Mouse (Mus musculus): ENCODE results near the gene Sytl2.

DNA sequence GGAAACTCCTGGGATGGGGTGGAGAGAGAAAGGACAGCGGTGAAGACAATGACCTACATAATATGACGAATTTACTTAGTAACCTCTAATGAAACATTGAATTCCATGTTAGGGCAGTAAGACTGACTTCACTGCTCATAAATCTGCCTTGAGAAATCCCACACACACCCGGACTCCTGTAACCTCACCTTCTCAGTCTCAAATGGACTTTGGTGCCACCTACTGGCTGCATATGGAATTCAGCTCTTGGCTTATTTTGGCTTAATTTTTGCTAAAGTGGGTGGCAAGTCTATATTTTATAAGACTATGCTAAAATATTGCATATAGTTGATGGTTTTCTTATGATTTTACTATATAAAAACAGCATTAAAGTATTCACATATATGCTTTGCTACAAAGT lies 107.9 kb downstream of the Sytl2 start:
- TF ChIP-seq GATA1 (IDR thresholded peaks at IDR 0.05; ENCODE audit: low read length) (no peak), TAL1 (IDR thresholded peaks at IDR 0.05; ENCODE audit: low read length) (no peak)
